In the genomic region with DNA sequence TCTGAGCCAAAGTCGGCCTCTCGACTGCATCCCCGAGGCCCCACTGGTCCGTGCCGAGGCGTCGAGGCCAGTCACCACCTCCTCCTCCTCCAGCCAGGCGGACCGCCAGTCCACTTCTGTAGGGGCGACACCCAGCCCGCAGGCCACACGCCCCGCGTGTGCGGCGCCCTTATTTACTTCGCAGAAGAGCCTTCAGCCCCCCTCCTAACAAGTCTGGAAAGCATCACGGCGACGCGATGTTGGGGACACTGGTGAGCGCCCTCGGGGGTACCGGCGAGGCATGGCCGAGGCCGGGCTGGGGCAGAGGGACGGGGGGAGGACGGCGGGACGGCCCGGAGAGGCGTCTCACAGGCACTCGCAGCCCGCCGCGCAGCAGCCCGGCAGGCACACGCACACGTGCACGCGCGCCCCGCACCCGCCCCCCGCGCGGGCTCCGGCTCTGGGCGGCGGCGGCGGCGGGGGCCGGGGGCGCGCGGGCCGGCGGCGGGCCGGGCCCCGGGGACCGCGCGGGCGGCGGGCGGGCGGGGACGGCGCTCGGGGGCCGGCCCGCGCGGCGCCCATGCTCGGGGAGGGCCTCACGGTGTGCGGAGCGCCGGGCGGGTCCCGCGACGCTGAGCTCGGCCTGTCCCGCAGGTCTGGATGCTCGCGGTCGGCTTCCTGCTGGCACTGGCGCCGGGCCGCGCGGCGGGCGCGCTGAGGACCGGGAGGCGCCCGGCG, we compare ENCODE assay signal across 8 mouse cellular contexts. TPM values are rescaled to one million over a fixed set of nuclear protein-coding genes. Genes with fewer than 3 reads are reported as not detected.
A peak's percentile ranks its signal among the peaks of the same experiment; 100 is the strongest.
DNase-seq lines count a peak whose midpoint lies in the region; ATAC-seq lines count a peak whose summit lies in the region.

Gene Il17d, plus strand, starts transcription at position 107 of the 717 bp plus-strand sequence.

- H3K36me3 ChIP-seq in kidney, embryonic 14.5 days (ENCODE audit: control insufficient read depth, insufficient read depth, low read length) = no peaks in the 10 kb centered on the region
- no peaks in the 10 kb centered on the region for H3K36me3 ChIP-seq in embryonic facial prominence, embryonic 15.5 days
- no peaks in the 10 kb centered on the region for H3K36me3 ChIP-seq in midbrain, embryonic 14.5 days (ENCODE audit: control insufficient read depth, insufficient read depth, low read length)

- no peak within 1 kb of the TSS for H3K27ac ChIP-seq in kidney, embryonic 14.5 days (ENCODE audit: low read depth, low read length)
- H3K27ac ChIP-seq in embryonic facial prominence, embryonic 15.5 days (replicated peaks) = peak within 1 kb of the TSS; percentile 71
- peak within 1 kb of the TSS; percentile 81 for H3K27ac ChIP-seq in midbrain, embryonic 14.5 days (replicated peaks; ENCODE audit: low read depth, low read length)

- peak; percentile 26 for ATAC-seq in kidney, embryonic 14.5 days (ENCODE audit: low FRiP score, low TSS enrichment)
- peak; percentile 3; the same call in 1 of the 2 replicates for ATAC-seq in embryonic facial prominence, embryonic 15.5 days (ENCODE audit: insufficient number of reproducible peaks, low FRiP score, low TSS enrichment, low read depth)
- peak; percentile 57 for ATAC-seq in midbrain, embryonic 14.5 days (ENCODE audit: low FRiP score, low TSS enrichment)

- H3K27me3 ChIP-seq in kidney, embryonic 14.5 days (ENCODE audit: control insufficient read depth, insufficient read depth, low read length) = peaks cover 7% of the 10 kb centered on the region; the same call in 1 of the 2 replicates
- H3K27me3 ChIP-seq in embryonic facial prominence, embryonic 15.5 days = no peaks in the 10 kb centered on the region
- H3K27me3 ChIP-seq in midbrain, embryonic 14.5 days (ENCODE audit: control insufficient read depth, insufficient read depth, low read length) = peaks cover 15% of the 10 kb centered on the region

- peak within 1 kb of the TSS; percentile 73 for H3K4me3 ChIP-seq in kidney, embryonic 14.5 days (ENCODE audit: low read length)
- H3K4me3 ChIP-seq in embryonic facial prominence, embryonic 15.5 days (replicated peaks) = peak within 1 kb of the TSS; percentile 75
- H3K4me3 ChIP-seq in midbrain, embryonic 14.5 days (replicated peaks; ENCODE audit: low read depth, low read length) = peak within 1 kb of the TSS; percentile 79

- peaks cover 4% of the 10 kb centered on the region; the same call in 1 of the 2 replicates for H3K4me1 ChIP-seq in kidney, embryonic 14.5 days (ENCODE audit: control insufficient read depth, insufficient read depth, low read length)
- H3K4me1 ChIP-seq in embryonic facial prominence, embryonic 15.5 days = peaks cover 11% of the 10 kb centered on the region; the same call in 1 of the 2 replicates
- 0 out of 2 replicates have a peak, but pooled peaks cover 7% of the 10 kb centered on the region for H3K4me1 ChIP-seq in midbrain, embryonic 14.5 days (ENCODE audit: control insufficient read depth, insufficient read depth, low read length)

- WGBS in kidney, embryonic 14.5 days = under 1% methylated on average over 75 of the region's 104 CpGs
- under 1% methylated on average over 68 of the region's 104 CpGs for WGBS in embryonic facial prominence, embryonic 15.5 days
- WGBS in midbrain, embryonic 14.5 days = under 1% methylated on average over 61 of the region's 104 CpGs

- H3K4me2 ChIP-seq in kidney, embryonic 14.5 days (replicated peaks; ENCODE audit: low read depth, low read length) = peak within 1 kb of the TSS; percentile 97
- H3K4me2 ChIP-seq in embryonic facial prominence, embryonic 15.5 days (replicated peaks) = peak within 1 kb of the TSS; percentile 93
- peak within 1 kb of the TSS; percentile 83 for H3K4me2 ChIP-seq in midbrain, embryonic 14.5 days (ENCODE audit: low read length)

- H3K9ac ChIP-seq in kidney, embryonic 14.5 days (ENCODE audit: low read depth, low read length) = peak within 1 kb of the TSS; percentile 74
- H3K9ac ChIP-seq in embryonic facial prominence, embryonic 15.5 days = peak within 1 kb of the TSS; percentile 48
- H3K9ac ChIP-seq in midbrain, embryonic 14.5 days (replicated peaks; ENCODE audit: low read length) = peak within 1 kb of the TSS; percentile 73

- no peaks in the 10 kb centered on the region for H3K9me3 ChIP-seq in kidney, embryonic 14.5 days (ENCODE audit: control insufficient read depth, low read length)
- no peaks in the 10 kb centered on the region for H3K9me3 ChIP-seq in embryonic facial prominence, embryonic 15.5 days (replicated peaks)
- H3K9me3 ChIP-seq in midbrain, embryonic 14.5 days (ENCODE audit: control insufficient read depth, low read length) = no peaks in the 10 kb centered on the region

- no peak for DNase-seq in kidney, adult 8-10 months
- DNase-seq in adrenal gland, postnatal 10 days = peak; percentile 41
- DNase-seq in heart, postnatal 36 days = peak; percentile 34 to 53
- peak; percentile 41 for DNase-seq in left cerebral cortex, postnatal 4 days
- DNase-seq in midbrain, embryonic 14.5 days = peak; percentile 81
- DNase-seq in spleen, adult 12 weeks (ENCODE audit: low spot score) = no peak

- intact Hi-C loops in heart, postnatal 36 days (cut with DNase I) = no loop called here
- intact Hi-C loops in left cerebral cortex, postnatal 4 days (cut with DNase I) = no loop called here

RNA-seq across cellular contexts. Expression of gene Il17d, which starts in this region (rescaled TPM):
- polyA plus RNA-seq in kidney, embryonic 14.5 days (2014; fragmentation: Nextera tagmentation; extraction: Ambion mirVana) = 1.2 and 2.5 TPM in 2 replicates
- total RNA-seq in adrenal gland, postnatal 10 days (2021) = 1 to 10 TPM; 3.3 to 3.8 TPM
- 5.9 and 8.1 TPM in 2 replicates for polyA plus RNA-seq in embryonic facial prominence, embryonic 15.5 days (2015; fragmentation: Nextera tagmentation; extraction: Ambion mirVana)
- total RNA-seq in heart, postnatal 36 days (2021) = 1 to 10 TPM; 2.5 to 4.9 TPM
- total RNA-seq in left cerebral cortex, postnatal 4 days (2021) = 10 to 100 TPM; 20.6 to 21.6 TPM
- 3.2 and 7.1 TPM in 2 replicates for polyA plus RNA-seq in midbrain, embryonic 14.5 days (2014; fragmentation: Nextera tagmentation; extraction: Ambion mirVana)

Comparison
In these comparisons a context has a peak if more than half of its experiments do, and no peak if none do; other contexts are left out.
1. ATAC-seq: peak in every context shown above with its lines; median percentile 57 in midbrain, embryonic 14.5 days; 26 in kidney, embryonic 14.5 days; 3 in embryonic facial prominence, embryonic 15.5 days.
2. DNase-seq: peak in adrenal gland, postnatal 10 days (single experiment), heart, postnatal 36 days (2 of 2), left cerebral cortex, postnatal 4 days (single experiment) and midbrain, embryonic 14.5 days (single experiment); none in kidney, adult 8-10 months (0 of 2) and spleen, adult 12 weeks (single experiment).
3. Peak in every context shown above with its lines, with median percentiles within 50 percentile points of each other: H3K4me2 ChIP-seq, H3K4me3 ChIP-seq and H3K9ac ChIP-seq.